Mouse (Mus musculus) C2C12 (cell line): ENCODE data around the gene Kdm4b.

Experiments
- CEBPB ChIP-seq: IDR thresholded peaks from one replicate; pipeline ENCODE4 v1.6.1; 2011; ENCODE audit warnings: low read depth, mild to moderate bottlenecking, control low read depth, moderate library complexity
- CTCF ChIP-seq: IDR thresholded peaks from one replicate; pipeline ENCODE4 v1.5.1; 2011; ENCODE audit not compliant: control insufficient read depth, insufficient read depth, insufficient read length
- MYOD1 ChIP-seq: IDR thresholded peaks from one replicate; pipeline ENCODE4 v1.6.1; 2011; ENCODE audit warnings: low read depth; ENCODE audit not compliant: control insufficient read depth, insufficient read length
- MYOG ChIP-seq: IDR thresholded peaks from one replicate; pipeline ENCODE4 v1.6.1; 2011; ENCODE audit not compliant: control insufficient read depth, insufficient read length; ENCODE audit errors: extremely low read depth
- USF1 ChIP-seq: IDR thresholded peaks from one replicate; pipeline ENCODE4 v1.6.1; 2011; ENCODE audit warnings: low read depth, mild to moderate bottlenecking, control low read depth, moderate library complexity

GRCm38 (mm10) chr17:56276643-56277566, 49.0 kb upstream of the Kdm4b start, which contains the start of gene Ticam1:
- TF ChIP-seq CTCF (no peak), CEBPB (no peak), USF1 (peak; percentile 73), MYOD1 (no peak), MYOG (no peak)
